Mouse (Mus musculus) MEL (cell line): ENCODE results near the gene Actg1.

ENCODE experiments used
- CHD2 ChIP-seq: IDR thresholded peaks from 2 replicates; pipeline ENCODE4 v1.6.1; 2011; ENCODE audit warnings: low read length, improper control_type of control experiment
- CTCF ChIP-seq, 3 experiments: IDR thresholded peaks in 2 of 3; conservative IDR thresholded peaks in 1 of 3; 2 replicates each; pipeline ENCODE4 v1.5.1; 2011 to 2012; ENCODE audit warnings: low read length in 3 of 3, low read depth in 2 of 3, mild to moderate bottlenecking in 2 of 3, improper control_type of control experiment in 1 of 3, inconsistent platforms in 1 of 3, mixed read lengths in 1 of 3, moderate library complexity in 1 of 3; ENCODE audit not compliant: control insufficient read depth in 1 of 3, insufficient read depth in 1 of 3, poor library complexity in 1 of 3, severe bottlenecking in 1 of 3
- EP300 ChIP-seq, 2 experiments: IDR thresholded peaks; 2 replicates each; pipeline ENCODE4 v1.6.1; 2011; ENCODE audit warnings: improper control_type of control experiment in 2 of 2, low read length in 2 of 2, low read depth in 1 of 2, mild to moderate bottlenecking in 1 of 2
- ETS1 ChIP-seq: IDR thresholded peaks from 2 replicates; pipeline ENCODE4 v1.6.1; 2012; ENCODE audit warnings: low read depth, mild to moderate bottlenecking, inconsistent platforms, low read length, improper control_type of control experiment, moderate library complexity
- GATA1 ChIP-seq: IDR thresholded peaks from 2 replicates; pipeline ENCODE4 v1.6.1; 2011; ENCODE audit warnings: low read depth, low read length, improper control_type of control experiment
- POLR2A ChIP-seq, 2 experiments: IDR thresholded peaks; 2 replicates each; pipeline ENCODE4 v1.6.1; 2011 to 2012; ENCODE audit warnings: low read length in 2 of 2, mild to moderate bottlenecking in 2 of 2, control low read depth in 1 of 2, improper control_type of control experiment in 1 of 2, low read depth in 1 of 2, moderate library complexity in 1 of 2; ENCODE audit not compliant: control insufficient read depth in 1 of 2, insufficient read depth in 1 of 2, poor library complexity in 1 of 2
- POLR2AphosphoS5 ChIP-seq: IDR thresholded peaks from 2 replicates; pipeline ENCODE4 v1.6.1; 2012; ENCODE audit warnings: low read depth, borderline replicate concordance, mild to moderate bottlenecking, inconsistent platforms, low read length, moderate library complexity, mixed read lengths
- ZC3H11A ChIP-seq: IDR thresholded peaks from 2 replicates; pipeline ENCODE4 v1.6.1; 2012; ENCODE audit warnings: low read depth, mild to moderate bottlenecking, inconsistent platforms, low read length, improper control_type of control experiment
- ZKSCAN1 ChIP-seq: IDR thresholded peaks from 2 replicates; pipeline ENCODE4 v1.6.1; 2012; ENCODE audit warnings: low read depth, mild to moderate bottlenecking, inconsistent platforms, low read length, improper control_type of control experiment, moderate library complexity

GRCm38 (mm10) chr11:120307566-120308430, 40.5 kb downstream of the Actg1 start:
- peak; percentile 83 to 100 (median 97) for TF ChIP-seq CTCF (IDR thresholded peaks at IDR 0.05 in 2 of 3, conservative IDR thresholded peaks at IDR 0.05 in 1 of 3; ENCODE audit: control insufficient read depth in 1 of 3, insufficient read depth in 1 of 3, low read depth in 2 of 3, low read length in 3 of 3, poor library complexity in 1 of 3, severe bottlenecking in 1 of 3)
- peak; percentile 54 for TF ChIP-seq CHD2
- TF ChIP-seq ZC3H11A = peak; percentile 71
- no peak for TF ChIP-seq EP300 (IDR thresholded peaks at IDR 0.05; ENCODE audit: low read depth in 1 of 2, low read length in 2 of 2)
- no peak for TF ChIP-seq ZKSCAN1
- TF ChIP-seq ETS1 = no peak
- TF ChIP-seq POLR2A (IDR thresholded peaks at IDR 0.05; ENCODE audit: control insufficient read depth in 1 of 2, insufficient read depth in 1 of 2, low read depth in 1 of 2, low read length in 2 of 2, poor library complexity in 1 of 2) = no peak
- TF ChIP-seq POLR2AphosphoS5 = no peak
- no peak for TF ChIP-seq GATA1
